Mouse (Mus musculus) right cerebral cortex, postnatal 4 days (tissue): ENCODE data around the gene Gnb1.
"Not testable (repeated sequence)": the region's sequence is repeated elsewhere in the genome, so short reads cannot be mapped to it uniquely, and the experiment has no call there.

ENCODE experiments used
- DNase-seq: peaks from one replicate; pipeline ENCODE4 v3.0.0-alpha.2; 2022

Gnb1 gene

DNA sequence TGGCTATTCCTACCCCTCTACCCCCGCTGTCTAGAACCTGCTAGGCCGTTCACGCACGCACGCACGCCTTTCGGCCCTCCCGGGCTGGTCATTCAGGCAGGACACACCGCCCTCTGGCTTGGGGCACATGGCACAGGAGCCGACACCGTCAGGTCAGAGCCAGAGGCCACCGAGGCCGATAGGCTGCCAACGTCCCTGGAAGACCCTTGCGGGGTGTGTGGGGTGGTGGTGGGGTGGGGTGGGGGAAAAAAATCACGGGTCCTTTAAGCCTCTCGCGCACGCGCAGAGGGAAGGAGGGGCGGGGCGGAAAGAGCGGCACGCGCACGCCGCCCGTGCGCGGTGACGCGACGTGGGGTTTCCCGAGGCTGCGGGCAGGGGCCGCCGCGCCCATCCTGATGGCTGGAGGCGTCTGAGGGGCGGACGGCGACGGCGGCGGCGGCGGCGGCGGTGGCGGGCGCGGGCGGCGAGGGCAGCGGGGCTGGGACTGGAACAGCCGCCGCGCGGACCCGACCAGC lies at the start of gene Gnb1:
Gene Gnb1 (plus strand): TSS at position 372 of the 515 bp plus-strand sequence.
- peak; percentile 98 for DNase-seq

- no peak for DNase-seq
Observed at GRCm38 (mm10) chr4:155442808-155443207, 48.4 kb upstream of the Gnb1 start.

GRCm38 (mm10) chr4:155451597-155451996 lies 39.6 kb upstream of the Gnb1 start:
- DNase-seq = no peak

DNA sequence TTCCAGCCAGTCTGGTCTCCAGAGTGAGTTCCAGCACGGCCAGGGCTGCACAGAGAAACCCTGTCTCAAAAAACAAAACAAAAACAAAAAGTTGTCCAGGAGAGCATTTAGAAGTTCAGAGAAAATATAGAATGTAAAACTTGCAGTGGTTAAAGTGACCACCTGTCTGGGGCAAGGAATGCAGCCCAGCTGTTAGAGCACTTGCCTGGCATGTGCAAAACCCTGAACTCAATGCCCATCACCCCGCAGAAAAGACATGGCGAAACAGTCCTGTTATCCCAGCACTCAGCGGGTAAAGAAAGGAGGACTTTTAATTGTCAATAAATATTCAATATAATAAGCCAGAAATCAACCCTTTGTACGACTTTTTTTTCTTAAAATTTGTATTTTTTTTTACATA lies 32.6 kb upstream of the Gnb1 start:
- no peak for DNase-seq

DNA sequence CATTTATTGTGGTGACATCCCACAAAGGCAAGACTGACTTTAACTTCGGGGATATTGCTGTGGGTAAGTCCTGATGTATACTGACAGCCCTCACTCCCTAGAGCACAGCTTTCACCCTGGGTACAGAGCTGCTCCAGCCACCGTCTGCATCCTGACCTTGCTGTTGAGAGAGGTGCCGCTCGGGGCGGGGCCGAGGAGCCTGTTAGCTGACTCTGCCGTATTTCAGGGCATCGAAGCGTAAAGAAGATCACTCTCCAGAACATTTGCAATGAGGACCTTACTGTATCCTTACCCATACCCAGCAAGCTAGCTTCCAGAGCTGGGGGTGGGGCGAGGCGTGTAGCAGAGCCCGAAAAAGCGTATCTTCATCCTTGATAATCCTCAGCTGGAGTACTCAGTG lies 28.1 kb upstream of the Gnb1 start:
- no peak for DNase-seq

DNA sequence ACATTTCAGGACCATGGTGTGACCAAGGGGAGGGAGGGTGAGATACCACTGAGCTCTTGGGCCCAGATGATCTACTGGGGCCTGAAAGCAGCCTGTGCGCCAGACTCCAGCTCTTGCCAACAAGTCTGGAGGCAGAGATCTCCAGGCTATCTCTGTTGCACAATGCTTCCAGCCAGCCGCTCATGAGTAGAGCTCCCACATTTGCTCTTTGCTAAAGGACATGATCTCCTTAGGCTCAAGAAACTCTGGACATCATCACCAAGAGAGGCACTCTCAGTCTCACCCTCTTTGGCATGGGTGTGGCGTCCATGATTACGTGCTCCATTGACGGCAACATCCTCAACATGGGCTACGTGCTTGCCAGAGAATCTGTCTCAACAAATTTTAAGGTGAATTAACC lies 27.6 kb upstream of the Gnb1 start:
- no peak for DNase-seq

GRCm38 (mm10) chr4:155464061-155464460 lies 27.1 kb upstream of the Gnb1 start:
- no peak for DNase-seq

DNA sequence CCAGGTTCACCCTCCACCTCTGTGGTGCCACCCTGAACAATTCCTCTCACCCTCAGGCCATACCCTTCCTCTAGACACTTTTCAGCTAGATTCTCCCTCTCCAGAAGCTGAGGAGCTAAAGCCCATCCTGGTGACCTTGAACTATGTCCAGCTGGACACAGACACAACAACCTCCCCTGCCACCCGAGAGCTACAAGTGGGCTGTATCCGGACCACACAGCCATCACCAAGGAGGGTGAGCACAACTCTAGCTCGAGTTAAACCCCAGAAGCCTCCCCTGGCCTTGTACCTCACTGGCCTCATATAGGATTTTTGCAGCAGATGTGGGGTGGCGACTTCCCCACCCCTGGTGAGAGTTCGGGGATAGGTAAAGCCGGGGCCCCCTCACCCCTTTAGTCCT lies 25.6 kb upstream of the Gnb1 start:
- DNase-seq = no peak

- no peak for DNase-seq
Observed at GRCm38 (mm10) chr4:155466080-155466479, 25.1 kb upstream of the Gnb1 start.

GRCm38 (mm10) chr4:155467237-155468010 lies 23.7 kb upstream of the Gnb1 start:
- no peak for DNase-seq

- DNase-seq = no peak
Observed at GRCm38 (mm10) chr4:155468952-155469351, 22.2 kb upstream of the Gnb1 start, which contains the start of gene Tmem52. Gene Tmem52, plus strand, starts transcription at chr4:155469114.

DNA sequence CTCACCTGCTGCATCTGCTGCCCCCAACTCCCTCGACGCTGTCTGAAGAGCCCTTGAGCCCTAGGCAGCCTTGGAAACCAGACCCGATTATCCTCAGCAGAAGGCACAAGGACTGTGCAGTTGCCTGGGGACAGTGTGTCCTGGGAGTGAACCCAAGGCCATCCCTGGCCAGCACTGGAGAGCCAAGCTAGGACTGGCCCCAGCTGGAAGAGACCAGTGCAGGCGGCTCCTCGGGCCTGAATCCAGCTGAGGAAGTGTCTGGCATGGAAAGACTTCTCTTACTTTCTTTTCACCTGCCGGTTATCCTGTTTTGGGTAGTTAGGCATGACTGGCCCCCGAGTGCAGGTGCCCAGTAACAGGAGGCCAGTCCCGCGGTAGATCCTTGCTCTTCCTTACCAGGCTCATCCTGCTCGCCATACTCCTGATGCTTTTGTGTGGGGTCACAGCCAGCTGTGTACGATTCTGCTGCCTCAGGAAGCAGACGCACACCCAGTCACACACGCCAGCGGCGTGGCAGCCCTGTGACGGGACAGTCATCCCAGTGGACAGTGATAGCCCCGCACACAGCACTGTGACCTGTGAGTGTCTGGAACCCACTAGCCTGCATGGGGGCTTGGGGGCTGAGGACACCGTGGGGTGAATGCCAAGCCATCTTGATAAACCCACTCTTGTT lies 21.4 kb upstream of the Gnb1 start:
- no peak for DNase-seq

GRCm38 (mm10) chr4:155470263-155470953 lies 20.8 kb upstream of the Gnb1 start:
- no peak for DNase-seq

- no peak for DNase-seq
Observed at GRCm38 (mm10) chr4:155470997-155471396, 20.2 kb upstream of the Gnb1 start.

GRCm38 (mm10) chr4:155471406-155471805 lies 19.8 kb upstream of the Gnb1 start:
- DNase-seq = no peak

DNA sequence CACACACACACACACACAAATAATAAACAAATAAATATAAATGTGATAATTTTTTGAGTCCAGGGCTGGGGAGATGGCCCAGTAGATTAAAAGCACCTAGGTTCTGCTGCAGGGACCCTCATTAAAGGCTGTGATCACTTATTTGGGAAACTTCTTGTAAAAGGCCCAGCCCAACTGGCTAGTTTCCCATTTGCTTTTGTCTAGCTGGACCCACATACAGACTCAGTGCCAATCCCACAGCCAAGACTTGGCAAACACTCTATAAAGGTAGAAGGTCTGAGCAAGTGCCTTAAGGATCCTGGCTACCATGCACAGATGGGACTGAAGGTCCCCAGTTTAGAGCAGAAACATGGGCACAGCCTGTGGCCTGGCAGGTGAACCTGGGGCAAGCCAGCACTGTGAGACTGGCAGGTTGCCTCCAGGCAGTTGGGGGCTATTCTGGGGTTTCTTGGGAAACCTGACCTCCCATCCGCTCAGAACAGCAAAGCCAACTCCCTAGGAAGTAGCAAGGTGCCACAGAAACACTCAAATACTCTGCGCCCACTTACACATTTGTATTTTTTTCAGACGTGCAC lies 18.4 kb upstream of the Gnb1 start:
- DNase-seq = no peak

- no peak for DNase-seq
Observed at GRCm38 (mm10) chr4:155473319-155473718, 17.8 kb upstream of the Gnb1 start.

DNA sequence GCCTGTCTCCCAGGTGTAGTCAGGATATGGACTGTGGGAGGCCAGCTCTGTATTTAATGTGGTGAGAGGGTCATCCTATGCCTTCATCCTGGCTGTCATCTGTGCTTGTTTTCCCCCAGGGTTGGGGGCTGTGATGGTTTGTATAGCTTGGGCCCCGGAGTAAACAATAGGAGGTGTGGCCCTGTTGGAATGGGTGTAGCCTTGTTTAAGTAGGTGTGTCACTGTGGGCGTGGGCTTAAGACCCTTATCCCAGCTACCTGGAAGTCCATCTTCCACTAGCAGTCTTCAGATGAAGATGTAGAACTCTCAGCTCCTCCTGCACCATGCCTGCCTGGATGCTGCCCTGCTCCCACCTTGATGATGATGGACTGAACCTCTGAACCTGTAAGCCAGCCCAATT lies 17.4 kb upstream of the Gnb1 start:
- not testable (repeated sequence) for DNase-seq

DNA sequence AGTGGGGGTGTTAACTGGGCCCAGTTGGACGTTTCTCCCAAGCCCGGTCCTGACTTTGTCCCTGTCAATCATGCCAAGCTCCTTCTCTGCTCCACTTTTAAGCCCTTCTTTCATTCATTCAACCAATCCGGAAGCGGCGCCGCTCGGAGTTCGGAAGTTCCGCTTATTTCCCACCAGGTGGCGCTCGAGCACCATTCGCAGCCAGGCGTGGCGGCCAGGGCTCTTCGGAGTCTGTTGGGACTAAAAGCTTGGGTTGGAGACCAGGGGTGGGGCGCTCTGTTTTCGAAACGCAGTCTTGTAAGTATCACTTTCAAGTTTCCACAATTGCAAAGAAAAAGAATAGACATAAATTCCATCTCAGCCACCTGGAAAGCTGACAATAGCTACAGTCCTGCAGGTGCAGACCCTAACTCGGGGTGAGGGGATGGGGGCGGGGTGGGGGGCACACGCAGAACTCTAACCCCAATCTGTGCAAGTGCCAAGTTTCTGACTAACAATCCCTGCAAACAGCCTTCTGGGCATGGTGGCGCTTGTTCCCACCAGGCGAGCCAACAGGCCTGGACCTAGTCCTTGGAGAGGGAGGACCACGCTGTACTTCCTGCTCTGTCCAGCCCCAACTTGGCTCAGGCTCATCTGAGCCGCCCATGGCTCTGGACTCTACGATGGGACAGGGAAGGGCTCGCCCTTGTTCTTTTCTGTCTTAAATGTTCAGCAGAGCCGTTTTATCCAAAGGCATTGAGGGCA lies 9.6 kb upstream of the Gnb1 start:
- peak; percentile 80 for DNase-seq

- no peak for DNase-seq
Observed at GRCm38 (mm10) chr4:155482125-155482480, 9.1 kb upstream of the Gnb1 start.

GRCm38 (mm10) chr4:155482733-155483540 lies 8.2 kb upstream of the Gnb1 start:
- no peak for DNase-seq

- DNase-seq = no peak
Observed at GRCm38 (mm10) chr4:155485521-155485920, 5.6 kb upstream of the Gnb1 start.
